Comparison of ENCODE assay signal across 26 mouse cellular contexts in the genomic region with DNA sequence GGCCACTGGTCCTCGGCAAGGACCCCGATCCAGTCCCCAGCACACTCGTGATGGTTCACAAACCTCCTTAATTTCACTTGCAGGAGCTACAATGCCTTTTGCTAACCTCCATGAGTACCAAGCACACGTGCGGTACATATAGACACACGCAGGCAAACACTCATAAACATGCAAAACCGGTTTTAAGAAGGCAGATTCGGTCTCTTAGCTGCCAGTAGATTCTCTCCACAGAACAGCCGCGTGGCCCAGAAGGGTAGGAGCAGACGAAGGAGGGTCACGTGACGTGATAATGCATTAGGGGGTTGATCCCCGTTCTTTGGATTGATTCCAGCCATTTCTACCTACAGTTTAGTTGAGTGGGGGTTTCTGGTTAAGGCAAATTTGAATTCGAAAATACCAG. TPM values are rescaled to one million over a fixed set of nuclear protein-coding genes. Genes with fewer than 3 reads are reported as not detected.
A peak's percentile ranks its signal among the peaks of the same experiment; 100 is the strongest.
DNase-seq lines count a peak whose midpoint lies in the region; ATAC-seq and TF ChIP-seq lines count a peak whose summit lies in the region.
"Had no signal": no experiment of that assay in that cellular context is flagged by ENCODE, and none has a peak within 500 bp of the region (broad histone marks: within the 10 kb centered on the region; RNA-seq: fewer than 3 reads in every experiment).

No protein-coding gene starts in this region.

- H3K27ac ChIP-seq in embryonic facial prominence, embryonic 14.5 days (replicated peaks; ENCODE audit: low read depth, low read length), result no peak overlapping the region
- no peak overlapping the region for H3K27ac ChIP-seq in embryonic facial prominence, embryonic 10.5 days (replicated peaks)
- H3K27ac ChIP-seq in lung, embryonic 15.5 days, result no peak overlapping the region
- H3K27ac ChIP-seq in testis, adult 2 months (ENCODE audit: control insufficient read depth, insufficient read depth, low read depth, low read length), result no peak overlapping the region
- H3K27ac ChIP-seq in hindbrain, embryonic 10.5 days, result no peak overlapping the region
- H3K27ac ChIP-seq: embryonic facial prominence, embryonic 13.5 days; forebrain, embryonic 10.5 days; forebrain, embryonic 13.5 days; heart, embryonic 15.5 days; hindbrain, embryonic 14.5 days; hindbrain, postnatal 0 days had no signal

- no peak overlapping the region for H3K4me2 ChIP-seq in embryonic facial prominence, embryonic 14.5 days (ENCODE audit: low read depth, low read length)
- peak overlapping the region; percentile 20 for H3K4me2 ChIP-seq in lung, embryonic 15.5 days
- H3K4me2 ChIP-seq: embryonic facial prominence, embryonic 13.5 days; forebrain, embryonic 13.5 days; heart, embryonic 12.5 days; heart, embryonic 15.5 days; hindbrain, embryonic 14.5 days had no signal

- no peak for TF ChIP-seq CTCF in testis, adult 2 months (IDR thresholded peaks at IDR 0.05; ENCODE audit: control insufficient read depth, insufficient read depth, insufficient replicate concordance, low read depth, low read length)

- H3K4me3 ChIP-seq in embryonic facial prominence, embryonic 14.5 days (ENCODE audit: low read depth, low read length), result no peak overlapping the region
- H3K4me3 ChIP-seq in embryonic facial prominence, embryonic 10.5 days, result no peak overlapping the region
- H3K4me3 ChIP-seq in lung, embryonic 15.5 days, result no peak overlapping the region
- H3K4me3 ChIP-seq in testis, adult 2 months (ENCODE audit: control insufficient read depth, low read depth, low read length), result peak overlapping the region; percentile 76
- H3K4me3 ChIP-seq in hindbrain, embryonic 10.5 days, result no peak overlapping the region
- H3K4me3 ChIP-seq: embryonic facial prominence, embryonic 13.5 days; forebrain, embryonic 10.5 days; forebrain, embryonic 13.5 days; heart, embryonic 12.5 days; heart, embryonic 15.5 days had no signal

- ATAC-seq in embryonic facial prominence, embryonic 14.5 days (ENCODE audit: low read depth), result no peak
- ATAC-seq in lung, embryonic 15.5 days (ENCODE audit: borderline replicate concordance, extremely low read depth, low FRiP score, low TSS enrichment), result no peak
- ATAC-seq: forebrain, embryonic 13.5 days; forebrain, embryonic 16.5 days; hindbrain, postnatal 0 days; Patski had no signal

- peak; percentile 46 for DNase-seq in embryonic facial prominence, embryonic 14.5 days (ENCODE audit: low spot score)
- no peak for DNase-seq in embryonic facial prominence, embryonic 10.5 days (ENCODE audit: low spot score)
- DNase-seq in lung, postnatal 10 days, result no peak
- DNase-seq in testis, postnatal 10 days (ENCODE audit: low spot score), result no peak
- DNase-seq in hindbrain, embryonic 10.5 days (ENCODE audit: low spot score), result no peak
- DNase-seq: adrenal gland, adult 2 months; adrenal gland, postnatal 14 days; cerebellum, adult 11 months; cerebellum, adult 2 months; cerebellum, adult 9-11 months; cerebellum, postnatal 25 days; gastrocnemius, postnatal 10 days; gastrocnemius, postnatal 36 days; heart, postnatal 10 days; heart, postnatal 36 days had no signal

- TF ChIP-seq POLR2A in testis, adult 2 months (IDR thresholded peaks at IDR 0.05; ENCODE audit: control insufficient read depth, low read depth, low read length), result peak; percentile 43; the same call in 1 of the 2 replicates

- H3K9ac ChIP-seq in embryonic facial prominence, embryonic 14.5 days (ENCODE audit: low read depth, low read length), result no peak overlapping the region
- H3K9ac ChIP-seq in lung, embryonic 15.5 days, result no peak overlapping the region
- H3K9ac ChIP-seq: embryonic facial prominence, embryonic 13.5 days; forebrain, embryonic 13.5 days; heart, embryonic 12.5 days; heart, embryonic 15.5 days; hindbrain, embryonic 14.5 days had no signal

- WGBS in embryonic facial prominence, embryonic 14.5 days, result 74% methylated on average over 15 of the region's 15 CpGs
- 87% methylated on average over 15 of the region's 15 CpGs for WGBS in embryonic facial prominence, embryonic 10.5 days
- 70% methylated on average over 15 of the region's 15 CpGs for WGBS in lung, embryonic 15.5 days
- 87% methylated on average over 15 of the region's 15 CpGs for WGBS in hindbrain, embryonic 10.5 days

- no peaks in the 10 kb centered on the region for H3K9me3 ChIP-seq in embryonic facial prominence, embryonic 14.5 days (ENCODE audit: control insufficient read depth, low read length)
- no peaks in the 10 kb centered on the region for H3K9me3 ChIP-seq in embryonic facial prominence, embryonic 10.5 days
- H3K9me3 ChIP-seq in lung, embryonic 15.5 days, result no peaks in the 10 kb centered on the region
- no peaks in the 10 kb centered on the region for H3K9me3 ChIP-seq in hindbrain, embryonic 10.5 days
- H3K9me3 ChIP-seq: embryonic facial prominence, embryonic 13.5 days; forebrain, embryonic 10.5 days; forebrain, embryonic 13.5 days; heart, embryonic 12.5 days; heart, embryonic 15.5 days had no signal

- no peaks in the 10 kb centered on the region for H3K27me3 ChIP-seq in embryonic facial prominence, embryonic 14.5 days (replicated peaks; ENCODE audit: control insufficient read depth, insufficient read depth, low read length)
- no peaks in the 10 kb centered on the region; the same call in 1 of the 2 replicates for H3K27me3 ChIP-seq in embryonic facial prominence, embryonic 10.5 days (replicated peaks; ENCODE audit: low read depth, poor library complexity, severe bottlenecking)
- H3K27me3 ChIP-seq in lung, embryonic 15.5 days, result no peaks in the 10 kb centered on the region
- H3K27me3 ChIP-seq in testis, adult 2 months (ENCODE audit: control insufficient read depth, insufficient read depth, low read length), result no peaks in the 10 kb centered on the region
- H3K27me3 ChIP-seq in hindbrain, embryonic 10.5 days (ENCODE audit: insufficient read depth, poor library complexity, severe bottlenecking), result no peaks in the 10 kb centered on the region
- H3K27me3 ChIP-seq: embryonic facial prominence, embryonic 13.5 days; heart, embryonic 12.5 days; heart, embryonic 15.5 days had no signal

- H3K4me1 ChIP-seq in embryonic facial prominence, embryonic 14.5 days (ENCODE audit: control insufficient read depth, insufficient read depth, low read length), result no peaks in the 10 kb centered on the region
- H3K4me1 ChIP-seq in embryonic facial prominence, embryonic 10.5 days, result 0 out of 2 replicates have a peak, but pooled peaks cover 6% of the 10 kb centered on the region
- 0 out of 2 replicates have a peak, but pooled peaks cover 3% of the 10 kb centered on the region for H3K4me1 ChIP-seq in lung, embryonic 15.5 days
- peaks cover 5% of the 10 kb centered on the region for H3K4me1 ChIP-seq in testis, adult 2 months (ENCODE audit: control insufficient read depth, insufficient read depth, low read length)
- H3K4me1 ChIP-seq in hindbrain, embryonic 10.5 days (replicated peaks), result no peaks in the 10 kb centered on the region
- H3K4me1 ChIP-seq: forebrain, embryonic 10.5 days; forebrain, embryonic 13.5 days; heart, embryonic 12.5 days; heart, embryonic 15.5 days had no signal

- no peaks in the 10 kb centered on the region for H3K36me3 ChIP-seq in embryonic facial prominence, embryonic 14.5 days (ENCODE audit: control insufficient read depth, insufficient read depth, low read length)
- H3K36me3 ChIP-seq in embryonic facial prominence, embryonic 10.5 days (replicated peaks), result no peaks in the 10 kb centered on the region
- H3K36me3 ChIP-seq in lung, embryonic 15.5 days, result no peaks in the 10 kb centered on the region
- H3K36me3 ChIP-seq in testis, adult 2 months (ENCODE audit: control insufficient read depth, insufficient read depth, low read length), result no peaks in the 10 kb centered on the region
- no peaks in the 10 kb centered on the region for H3K36me3 ChIP-seq in hindbrain, embryonic 10.5 days
- H3K36me3 ChIP-seq: embryonic facial prominence, embryonic 13.5 days; forebrain, embryonic 10.5 days; heart, embryonic 12.5 days; heart, embryonic 15.5 days had no signal

RNA-seq across cellular contexts. Expression of gene Zfhx3, which starts 16.3 kb away (rescaled TPM):
- polyA plus RNA-seq in embryonic facial prominence, embryonic 14.5 days (2014; fragmentation: Nextera tagmentation; extraction: Ambion mirVana), result 14.2 and 17.0 TPM in 2 replicates
- 16.4 and 18.8 TPM in 2 replicates for polyA plus RNA-seq in embryonic facial prominence, embryonic 10.5 days (2016; fragmentation: Nextera tagmentation; extraction: Ambion mirVana)
- polyA plus RNA-seq in lung, embryonic 15.5 days (2015; fragmentation: Nextera tagmentation; extraction: Ambion mirVana), result 14.8 and 15.0 TPM in 2 replicates
- polyA plus RNA-seq in testis, adult 2 months (2012; rRNA removed), result 10.0 and 11.9 TPM in 2 replicates
- 12.9 and 22.0 TPM in 2 replicates for polyA plus RNA-seq in hindbrain, embryonic 10.5 days (2016; fragmentation: Nextera tagmentation; extraction: Ambion mirVana)
